Mouse (Mus musculus): ENCODE measurements around the gene Ovol1.

The Ovol1 gene

GRCm38 (mm10) chr19:5518721-5519120, 41.7 kb downstream of the Ovol1 start:
- no peak for DNase-seq (ENCODE audit: low spot score in 2 of 2)

GRCm38 (mm10) chr19:5516906-5517505, 43.4 kb downstream of the Ovol1 start:
- DNase-seq (ENCODE audit: low spot score in 2 of 2) = no peak

- DNase-seq (ENCODE audit: low spot score in 2 of 2) = no peak
These were observed 44.3 kb downstream of the Ovol1 start for GRCm38 (mm10) chr19:5515840-5516777.

GRCm38 (mm10) chr19:5513005-5513349, 47.5 kb downstream of the Ovol1 start:
- no peak for DNase-seq (ENCODE audit: low spot score in 2 of 2)

- DNase-seq (ENCODE audit: low spot score in 2 of 2) = no peak
These were observed 48.1 kb downstream of the Ovol1 start for GRCm38 (mm10) chr19:5512091-5513004.

GRCm38 (mm10) chr19:5511074-5511632, 49.3 kb downstream of the Ovol1 start:
- no peak for DNase-seq (ENCODE audit: low spot score in 2 of 2)

- peak; percentile 99 for DNase-seq (ENCODE audit: low spot score in 2 of 2)
These were observed 50.1 kb downstream of the Ovol1 start, which contains the start of gene Snx32 for GRCm38 (mm10) chr19:5510031-5511026. Gene Snx32, minus strand, starts transcription at chr19:5510538.

- no peak for DNase-seq (ENCODE audit: low spot score in 2 of 2)
These were observed 56.8 kb downstream of the Ovol1 start, which contains the start of gene 1700020D05Rik for GRCm38 (mm10) chr19:5503687-5504086. Gene 1700020D05Rik, minus strand, starts transcription at chr19:5503787.

GRCm38 (mm10) chr19:5500330-5500875, 60.0 kb downstream of the Ovol1 start:
- no peak for DNase-seq (ENCODE audit: low spot score in 2 of 2)

Measured in frontal cortex, postnatal 10 days (tissue).